Mouse (Mus musculus) layer of hippocampus, adult 18-20 months (tissue): ENCODE results near the gene Lsg1. TPM values are rescaled to one million over a fixed set of nuclear protein-coding genes. Genes with fewer than 3 reads are reported as not detected.
A peak's percentile ranks its signal among the peaks of the same experiment; 100 is the strongest.

Source experiments
- DNase-seq, 2 experiments: peaks; one replicate each; pipeline ENCODE4 v3.0.0; 2022; ENCODE audit warnings: low spot score in 2 of 2
- total RNA-seq, 2 experiments: library from RNA; stranded (reverse); gene quantifications; 2 replicates each; pipeline ENCODE4 v1.2.3; 2021

Gene Lsg1
- total RNA-seq, 2 experiments from 2014 or later = 18.6 to 23.3 TPM

DNA sequence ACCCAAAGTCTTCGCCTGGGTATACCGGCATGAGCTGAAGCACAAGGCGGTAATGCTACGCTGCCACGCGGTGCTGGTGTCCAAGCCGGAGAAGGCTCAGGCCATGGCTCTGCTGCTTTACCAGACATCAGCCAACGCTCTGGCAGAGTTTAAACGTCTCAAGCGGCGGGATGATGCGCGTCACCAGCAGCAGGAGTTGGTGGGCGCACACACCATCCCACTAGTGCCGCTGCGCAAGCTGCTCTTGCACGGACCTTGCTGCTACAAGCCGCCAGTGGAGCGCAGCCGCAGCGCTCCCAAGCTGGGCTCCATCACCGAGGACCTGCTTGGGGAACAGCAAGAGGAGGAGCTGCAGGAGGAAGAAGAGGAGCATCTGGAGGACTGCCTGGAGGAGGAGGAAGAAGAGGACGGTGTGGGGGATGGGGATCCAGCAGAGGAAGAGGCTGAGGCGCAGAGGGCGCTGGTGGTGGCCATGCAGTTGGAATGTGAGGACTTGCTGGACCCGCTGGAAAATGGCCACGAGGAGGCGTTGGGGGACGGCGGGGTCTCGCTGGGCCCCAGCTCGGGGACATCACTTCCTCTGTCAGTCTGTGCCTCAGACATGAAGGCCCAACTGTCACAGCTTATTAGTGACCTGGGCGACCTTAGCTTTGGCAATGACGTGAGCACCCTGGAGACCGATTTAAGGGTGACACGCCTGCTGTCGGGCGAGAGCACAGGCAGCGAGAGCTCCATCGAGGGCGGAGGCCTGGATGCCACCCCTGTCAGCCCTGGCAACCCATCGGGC lies 13.8 kb upstream of the Lsg1 start:
- DNase-seq = peak; percentile 45 to 53

DNA sequence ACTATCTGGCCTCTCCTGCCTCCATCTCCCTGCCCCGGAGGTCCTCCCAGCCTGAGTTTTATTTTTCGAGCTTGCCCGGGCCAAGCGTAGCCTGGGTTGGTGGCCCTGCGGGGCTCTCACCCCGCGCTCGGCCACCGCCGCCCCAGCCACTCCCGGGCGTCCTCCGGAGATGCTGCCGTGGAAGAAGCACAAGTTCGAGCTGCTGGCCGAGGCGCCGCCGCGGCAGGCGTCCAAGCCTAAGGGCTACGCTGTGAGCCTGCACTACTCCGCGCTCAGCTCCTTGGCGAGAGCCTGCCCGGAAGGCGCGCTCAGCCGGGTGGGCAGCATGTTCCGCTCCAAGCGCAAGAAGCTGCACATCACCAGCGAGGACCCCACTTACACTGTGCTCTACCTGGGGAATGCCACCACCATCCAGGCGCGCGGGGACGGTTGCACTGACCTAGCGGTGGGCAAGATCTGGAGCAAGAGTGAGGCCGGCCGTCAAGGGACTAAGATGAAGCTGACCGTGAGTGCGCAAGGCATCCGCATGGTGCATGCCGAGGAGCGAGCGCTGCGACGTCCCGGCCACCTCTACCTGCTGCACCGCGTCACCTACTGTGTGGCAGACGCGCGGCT lies 13.1 kb upstream of the Lsg1 start:
- DNase-seq = peak in 1 of 2 experiments; percentile 49

DNA sequence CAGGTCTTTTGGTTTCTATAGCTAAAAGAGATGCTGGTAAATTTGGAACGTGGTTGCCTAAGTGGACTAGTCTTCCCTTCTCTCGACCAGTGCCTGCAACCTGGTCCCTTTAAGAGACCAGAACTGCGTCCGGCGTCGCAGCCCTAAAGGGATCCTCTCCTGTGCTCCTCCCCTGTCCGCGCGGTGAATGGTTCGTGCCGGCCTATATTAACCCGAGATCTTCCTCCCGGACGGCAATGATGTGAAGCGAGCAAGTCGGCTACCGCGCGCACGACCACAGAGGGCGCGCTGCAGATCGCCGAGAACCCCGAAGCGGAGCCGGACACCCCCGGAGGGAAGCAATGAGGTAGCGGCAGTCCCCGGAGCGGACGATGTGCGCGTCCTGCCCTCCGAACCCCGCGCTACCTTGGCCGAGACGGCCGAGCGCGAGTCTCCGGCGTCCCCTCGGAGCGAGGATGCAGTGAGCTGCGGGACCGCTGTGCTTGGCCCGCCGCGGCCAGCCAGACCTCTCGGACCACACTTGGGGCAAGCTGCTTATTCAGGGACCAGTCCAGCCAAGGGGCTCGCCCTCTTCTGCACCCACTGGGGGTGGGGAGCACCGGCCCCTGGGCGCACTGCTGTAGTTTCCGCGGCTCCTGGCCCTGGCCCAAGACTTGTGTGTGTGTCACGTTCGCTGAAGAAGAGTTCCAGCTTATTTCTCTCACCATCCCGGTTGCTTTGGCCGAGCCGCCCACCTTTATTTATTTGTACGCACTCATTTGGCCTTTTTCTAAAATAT lies 12.3 kb upstream of the Lsg1 start, which contains the start of gene Fam43a:
Gene Fam43a (plus strand): TSS at position 233 of the 778 bp plus-strand sequence.
- DNase-seq = peak; percentile 68 to 80

DNA sequence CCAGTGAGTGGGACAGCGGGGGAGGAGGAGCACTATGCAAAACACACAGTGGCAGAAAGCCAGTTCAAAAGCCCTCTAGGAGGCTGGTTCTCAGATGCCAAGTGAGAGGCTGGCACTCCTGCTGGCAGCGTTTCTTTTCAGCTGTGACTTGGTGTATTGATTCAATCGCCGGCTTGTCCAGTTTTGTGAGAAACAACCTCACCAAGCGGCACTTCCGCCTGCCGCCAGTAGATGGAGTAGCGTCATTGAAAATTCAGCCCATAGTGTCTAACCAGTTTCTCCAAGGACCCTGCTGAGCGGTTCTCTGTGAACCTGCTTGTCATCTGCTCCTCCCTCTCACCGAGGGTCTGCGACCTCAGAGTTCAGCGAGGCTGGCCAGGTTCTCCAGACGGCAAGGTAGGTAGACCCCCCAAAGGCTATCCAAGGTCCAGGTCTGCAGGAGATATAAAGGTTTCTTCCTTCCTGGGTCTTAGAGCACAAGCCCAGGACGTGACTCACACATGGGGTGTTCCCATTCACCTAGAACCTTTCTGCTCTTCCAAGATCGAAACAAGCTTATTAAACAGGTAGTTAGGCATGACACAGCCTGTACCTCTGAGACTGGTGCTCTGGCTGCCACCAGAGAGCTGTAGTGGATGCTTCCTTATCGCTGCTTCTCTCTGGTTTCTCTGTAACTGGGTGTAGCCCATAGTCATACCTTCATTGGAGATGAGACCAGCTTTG lies 9.7 kb upstream of the Lsg1 start:
- DNase-seq = peak; percentile 85 to 98

DNA sequence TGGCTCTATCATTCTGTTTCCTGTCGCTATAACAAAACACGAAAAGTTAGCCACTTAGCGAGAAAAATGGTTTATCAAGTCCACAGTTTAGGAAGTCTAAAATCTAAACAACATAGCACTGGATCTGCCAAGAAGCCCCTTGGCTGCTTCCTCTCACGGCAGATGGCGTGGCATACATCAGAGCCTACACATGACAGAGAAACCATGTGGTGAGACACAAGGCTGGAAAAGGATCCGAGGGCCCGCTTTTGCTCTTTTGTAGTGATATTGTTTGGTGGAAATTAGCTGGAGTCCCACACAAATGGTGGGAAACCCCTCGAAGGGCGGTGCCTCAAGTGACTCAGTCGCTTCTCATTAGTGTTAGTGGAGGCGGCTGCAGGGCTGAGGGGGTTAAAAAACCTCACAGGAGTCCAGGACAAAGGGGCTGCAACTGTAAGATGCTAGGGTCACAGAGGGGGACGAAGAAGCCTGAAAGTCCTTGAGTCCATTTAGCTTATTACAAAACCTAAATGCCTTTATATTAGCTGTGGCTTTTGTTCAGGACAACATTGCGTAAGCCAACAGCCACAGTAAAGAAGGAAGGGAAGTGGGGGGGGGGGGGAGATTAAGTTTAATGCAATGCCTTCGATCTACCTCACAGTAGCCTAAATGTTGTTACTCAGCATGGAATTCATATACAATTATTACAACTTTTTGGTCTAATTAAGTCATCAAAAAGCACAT lies 8.6 kb upstream of the Lsg1 start:
- peak; percentile 55 to 87 for DNase-seq

DNA sequence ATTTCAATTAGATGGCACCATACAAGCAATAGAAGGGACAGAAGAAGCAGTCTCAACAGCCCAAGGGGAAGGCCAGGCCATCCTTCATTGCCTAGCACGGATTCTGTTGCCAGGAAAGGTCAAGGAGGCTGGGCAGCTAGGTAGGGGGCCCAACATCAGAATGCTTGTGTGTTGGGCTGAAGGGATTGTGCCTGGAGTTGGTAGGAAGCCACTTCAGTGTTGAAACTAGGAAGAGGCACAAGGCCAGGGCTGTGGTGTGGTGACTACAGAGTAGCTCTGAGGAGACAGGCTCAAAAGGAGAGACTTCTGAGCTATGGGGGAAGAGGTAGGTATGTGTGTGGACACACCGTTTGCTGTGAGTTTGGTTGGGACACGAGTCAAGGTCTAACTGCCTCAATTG lies 8.0 kb upstream of the Lsg1 start:
- no peak for DNase-seq

DNA sequence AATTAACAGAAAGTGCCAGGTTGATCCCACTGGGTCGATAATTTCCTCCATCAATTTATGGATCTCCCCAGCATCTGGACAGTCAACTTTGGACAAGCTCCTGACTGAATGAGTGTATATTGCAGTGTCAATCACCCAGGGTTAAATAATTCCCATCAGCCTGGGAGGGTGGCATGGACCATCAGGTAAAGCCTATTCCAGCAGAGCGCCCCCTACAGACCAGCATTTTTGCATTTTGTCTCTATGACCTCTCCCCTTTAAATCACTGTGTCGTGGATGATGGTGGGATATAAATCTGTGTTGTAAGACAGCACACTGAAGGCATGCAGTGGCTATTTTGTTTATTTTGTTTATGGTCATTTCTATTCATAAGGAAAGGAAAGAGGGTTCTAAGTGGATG lies 4.6 kb upstream of the Lsg1 start:
- DNase-seq = no peak

DNA sequence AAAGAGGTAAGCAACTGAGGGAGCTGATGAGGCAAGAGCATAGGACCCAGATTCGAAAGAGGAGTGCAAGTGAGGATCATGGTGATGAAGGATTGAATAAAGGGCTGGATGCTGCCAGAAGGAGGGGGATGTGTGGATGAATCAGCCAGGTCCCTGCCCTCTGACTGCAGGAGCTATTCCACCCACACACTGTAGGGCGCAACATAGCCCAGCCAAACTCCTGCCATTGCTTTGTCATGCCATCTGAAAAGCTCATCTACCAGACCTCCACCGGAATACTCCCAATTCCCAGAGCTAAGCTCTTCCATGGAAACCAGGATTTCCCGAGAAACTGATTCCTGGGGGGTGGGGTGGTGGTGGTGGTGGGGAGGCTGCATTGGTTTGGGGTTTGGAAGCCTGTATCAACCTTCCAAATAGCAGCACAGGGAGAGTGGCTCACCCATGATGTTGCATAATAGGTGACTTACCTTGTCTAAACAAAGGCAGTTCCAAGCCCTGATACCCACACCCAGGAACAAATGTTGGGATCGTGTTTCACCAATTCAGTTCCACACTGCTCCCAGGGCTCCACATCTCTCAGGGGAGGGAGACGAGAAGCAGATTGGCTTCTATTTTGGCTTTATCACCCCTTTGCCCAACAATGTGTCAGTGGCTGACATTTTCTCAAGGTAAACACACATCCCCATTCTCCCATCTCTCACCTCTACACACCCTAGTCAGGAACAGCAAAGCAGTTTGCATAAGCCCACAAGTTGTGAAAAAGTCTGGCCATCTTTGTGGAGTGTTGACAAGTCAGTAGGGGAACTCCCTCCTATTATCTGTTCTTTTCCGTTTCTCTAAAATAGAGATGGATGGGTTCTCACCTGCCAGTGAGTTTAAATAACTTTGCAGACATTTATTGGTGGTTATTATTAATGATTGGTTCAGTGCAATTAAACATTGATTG lies 3.1 kb upstream of the Lsg1 start:
- no peak for DNase-seq

DNA sequence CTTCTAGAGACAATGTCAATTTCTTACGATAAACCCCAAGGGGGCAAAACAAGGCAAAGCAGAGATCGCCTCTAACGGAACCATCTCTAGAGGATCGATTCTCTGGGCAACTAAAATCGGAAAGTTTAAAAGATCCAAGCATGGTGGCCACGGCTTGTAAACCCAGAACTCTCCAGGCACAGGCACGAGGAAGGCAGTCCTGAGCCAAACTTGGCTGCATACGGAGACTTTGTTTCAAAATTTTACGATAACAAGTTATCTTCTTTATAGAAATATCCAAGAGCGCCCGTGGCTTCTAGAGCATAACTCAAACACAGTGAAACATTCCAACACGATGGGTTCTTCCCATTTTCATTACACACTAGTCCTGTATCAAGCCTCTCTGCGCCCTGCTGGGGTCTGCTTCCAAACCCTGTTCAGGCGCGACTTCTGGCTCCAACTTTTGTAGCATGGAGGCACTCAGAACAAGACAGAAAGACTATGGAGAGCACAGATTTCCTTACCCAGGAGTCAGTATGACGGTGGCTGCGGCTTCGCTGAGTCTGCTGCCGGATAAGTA lies 378 bp downstream of the Lsg1 start:
- no peak for DNase-seq

DNA sequence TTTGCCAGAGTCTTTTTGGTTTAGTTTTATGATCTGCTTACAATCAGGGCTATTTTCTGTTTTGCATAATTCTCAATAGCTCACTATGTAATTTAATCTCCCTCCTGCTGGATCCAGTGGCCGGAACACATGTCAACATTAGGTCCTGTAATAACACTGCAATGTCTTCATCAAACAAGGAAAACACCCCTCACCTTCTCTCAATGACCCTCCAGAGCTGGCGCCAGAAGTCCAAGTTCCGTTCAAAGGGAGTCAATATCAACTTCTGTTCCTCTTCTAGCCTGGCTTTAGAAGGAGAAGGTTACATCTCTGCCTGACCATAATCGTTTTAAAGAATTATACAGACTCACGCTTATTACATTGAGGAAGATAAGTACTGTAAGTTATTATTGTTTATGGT lies 6.6 kb downstream of the Lsg1 start:
- no peak for DNase-seq

DNA sequence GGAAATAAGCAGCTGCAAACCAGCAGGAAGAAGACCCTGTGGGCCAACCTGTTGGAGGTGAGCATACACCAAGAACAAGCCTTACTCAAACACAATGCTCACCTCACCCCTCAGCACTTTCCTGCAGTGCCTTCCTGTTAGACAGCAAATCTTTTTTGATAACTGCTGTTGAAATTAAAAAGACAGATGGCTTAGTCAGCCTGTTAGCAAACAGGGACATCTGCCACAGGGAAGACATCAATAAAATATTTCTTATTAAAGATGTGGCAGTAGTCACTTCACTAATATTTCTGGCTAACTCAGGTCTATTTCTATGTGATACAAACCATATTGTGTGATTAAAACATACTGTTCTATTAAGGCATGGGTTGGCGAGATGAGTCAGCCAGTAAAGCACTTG lies 11.0 kb downstream of the Lsg1 start:
- peak; percentile 31 to 79 for DNase-seq

DNA sequence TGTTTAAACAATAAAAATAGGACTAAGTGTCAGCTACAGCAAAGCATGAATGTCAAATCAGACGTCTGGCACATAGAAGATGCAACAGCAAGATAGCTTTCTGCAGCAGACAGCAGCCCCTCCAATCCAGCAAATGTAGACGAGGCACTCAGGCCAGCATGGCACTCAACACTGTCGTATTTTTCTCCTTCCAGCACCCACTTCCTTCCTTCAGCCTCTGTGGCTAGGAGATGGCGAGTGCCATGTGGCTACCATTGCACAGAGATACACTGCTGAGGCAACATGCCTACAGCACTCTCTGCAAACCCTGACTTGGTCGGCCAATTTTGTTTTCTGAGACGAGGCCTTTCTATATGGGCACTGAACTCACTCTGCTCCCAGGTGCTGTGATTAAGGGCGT lies 11.6 kb downstream of the Lsg1 start:
- DNase-seq = no peak

DNA sequence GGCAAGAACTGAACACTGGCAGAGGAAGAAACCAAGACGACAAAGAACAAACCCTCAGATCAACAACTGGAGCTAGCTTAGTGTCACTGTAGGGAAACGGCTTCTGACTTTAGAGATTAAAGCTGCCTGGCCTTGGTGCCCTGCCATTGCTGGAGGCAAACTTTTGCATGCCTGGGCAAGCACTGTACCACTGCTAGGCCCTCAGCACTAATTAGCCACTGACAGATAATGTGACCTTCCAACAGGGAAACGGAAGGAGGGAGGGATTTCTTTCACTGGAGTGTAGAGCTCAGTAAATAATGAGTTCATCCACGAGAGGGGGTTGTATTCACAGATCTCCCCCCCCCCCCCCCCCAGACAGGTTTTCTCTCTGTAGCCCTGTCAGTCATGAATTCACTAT lies 15.2 kb downstream of the Lsg1 start:
- no peak for DNase-seq

DNA sequence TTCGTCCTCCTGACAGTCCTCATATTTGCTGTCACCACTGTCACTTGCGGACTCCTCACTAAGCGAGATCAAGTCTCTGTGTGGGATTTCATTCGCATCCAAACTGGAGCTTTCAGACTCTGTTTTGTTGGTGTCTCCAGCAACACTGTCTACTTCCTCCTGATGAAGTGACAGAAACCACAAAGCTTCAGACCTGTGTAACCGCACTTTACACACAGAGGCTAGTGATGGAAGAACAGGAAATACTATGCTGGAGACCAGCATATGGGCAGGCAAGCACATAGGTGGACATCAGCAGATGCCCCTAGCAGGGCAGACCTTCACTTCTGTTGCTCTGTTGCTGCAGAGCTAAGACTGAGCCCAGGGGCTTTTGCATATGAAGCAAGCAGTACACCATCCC lies 16.0 kb downstream of the Lsg1 start:
- DNase-seq = no peak

DNA sequence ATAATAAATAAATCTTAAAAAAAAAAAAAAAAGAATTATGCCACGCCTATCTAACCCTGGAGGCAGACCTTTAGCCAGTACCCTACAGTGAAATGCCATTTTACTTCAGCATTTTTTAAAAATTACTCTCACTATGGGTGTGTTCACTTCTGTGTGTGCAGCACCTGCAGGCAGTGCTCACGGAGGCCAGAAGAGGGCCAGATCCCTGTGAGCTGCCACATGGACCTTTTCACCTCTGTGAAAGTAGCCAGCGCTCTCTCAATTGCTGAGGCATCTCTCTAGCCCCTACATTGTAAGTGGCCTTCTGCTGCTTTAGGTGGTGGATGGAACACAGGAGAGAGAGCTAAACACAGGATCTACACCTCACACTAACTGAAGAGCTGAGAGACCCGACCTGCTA lies 17.2 kb downstream of the Lsg1 start:
- DNase-seq = no peak

DNA sequence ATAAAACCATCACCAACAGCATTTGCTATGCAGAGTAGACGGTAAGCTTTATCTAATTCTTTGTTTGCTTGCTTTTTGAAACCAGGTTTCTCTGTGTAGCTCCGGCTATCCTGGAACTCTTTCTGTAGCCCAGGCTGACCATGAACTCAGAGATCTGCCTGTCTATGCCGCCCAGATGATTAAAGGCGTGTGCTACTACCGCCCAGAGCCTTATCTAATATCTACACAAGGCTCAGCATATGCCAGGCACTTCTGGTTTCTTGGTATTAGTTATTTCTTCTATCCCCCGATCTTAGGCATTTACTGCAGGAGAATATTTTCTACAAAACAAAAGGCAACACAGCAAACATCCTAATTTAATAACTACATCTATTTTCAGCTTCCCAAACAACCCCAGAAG lies 21.8 kb downstream of the Lsg1 start:
- DNase-seq = no peak

DNA sequence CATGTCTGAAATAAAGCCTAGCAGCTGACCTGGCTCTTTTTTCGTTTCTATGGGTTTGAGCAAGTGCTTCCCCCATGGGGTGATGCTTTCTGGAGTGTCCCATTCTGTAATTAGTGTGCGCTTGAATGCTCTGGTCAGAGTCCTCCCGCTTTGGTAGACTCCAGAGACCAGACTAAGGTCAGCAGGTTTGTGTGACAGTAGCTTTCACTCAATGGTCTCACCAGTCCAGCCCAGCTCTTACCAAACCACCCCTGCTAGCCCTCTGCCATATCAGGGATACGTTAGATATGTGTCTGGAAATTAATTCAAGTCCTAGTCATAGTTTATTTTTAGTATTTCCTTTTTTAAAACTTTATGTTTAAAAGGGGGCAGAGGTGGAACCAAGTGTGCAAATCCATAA lies 26.8 kb downstream of the Lsg1 start:
- DNase-seq = no peak

DNA sequence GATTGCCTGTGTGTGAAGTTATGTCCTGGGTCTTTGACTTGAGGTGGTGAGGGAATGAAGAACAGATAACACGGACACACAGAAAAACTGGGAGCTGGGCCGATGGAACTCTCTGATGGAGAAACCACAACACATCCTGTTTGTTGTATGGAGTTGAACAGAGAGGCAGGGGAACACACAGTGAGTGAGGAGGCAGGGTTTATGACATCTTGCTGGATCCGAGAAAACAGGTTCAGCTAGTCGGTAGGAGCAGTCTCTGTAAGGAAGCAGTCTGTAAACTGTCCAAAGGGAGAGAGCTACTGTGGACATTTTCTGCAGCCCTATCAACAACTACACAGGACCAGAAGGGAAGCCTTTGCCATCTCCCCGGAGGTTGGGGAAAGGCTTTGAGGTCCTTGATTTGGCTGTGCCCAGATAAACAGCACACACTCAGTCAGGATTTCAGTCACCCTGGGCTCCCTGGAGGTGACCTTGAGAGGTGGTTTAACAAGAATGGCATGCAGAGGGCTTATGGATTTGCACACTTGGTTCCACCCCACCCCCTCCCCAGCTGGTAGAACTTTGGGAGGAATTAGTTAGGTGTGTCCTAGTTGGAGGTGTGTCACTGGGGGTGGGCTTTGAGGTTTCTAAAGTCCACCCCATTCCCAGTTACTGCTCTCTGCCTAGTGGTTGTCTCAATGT lies 27.9 kb downstream of the Lsg1 start:
- DNase-seq = no peak

DNA sequence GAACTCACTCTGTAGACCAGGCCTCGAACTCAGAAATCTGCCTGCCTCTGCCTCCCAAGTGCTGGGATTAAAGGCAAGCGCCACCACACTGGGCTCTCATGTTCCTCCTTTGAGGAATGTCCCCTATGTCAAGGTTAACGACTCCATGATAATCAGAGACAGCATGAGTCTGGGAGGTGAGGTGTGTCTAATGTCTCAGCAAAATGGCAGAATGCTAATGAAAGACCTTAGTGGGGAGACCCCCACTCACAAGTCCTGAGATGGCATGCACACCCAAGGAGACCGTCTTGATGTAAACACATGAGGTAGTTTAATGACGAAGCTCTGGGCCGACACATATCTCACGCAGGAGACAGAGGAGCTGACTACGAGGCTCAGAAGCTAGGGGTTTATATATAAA lies 33.3 kb downstream of the Lsg1 start:
- no peak for DNase-seq
